Mouse (Mus musculus): Measurements from ENCODE around the gene Lrrn4. TPM values are rescaled to one million over a fixed set of nuclear protein-coding genes. Genes with fewer than 3 reads are reported as not detected.
A peak's percentile ranks its signal among the peaks of the same experiment; 100 is the strongest.

Gene Lrrn4
- polyA plus RNA-seq, 1 experiment from 2014 or later, result 0.06 TPM

GRCm38 (mm10) chr2:132901636-132902035, 20.9 kb upstream of the Lrrn4 start:
- H3K9me3 ChIP-seq, result no peaks in the 10 kb centered on the region
- H3K9ac ChIP-seq (replicated peaks), result no peak overlapping the region
- no peak overlapping the region for H3K4me3 ChIP-seq
- WGBS, result 65% methylated on average over 4 of the region's 4 CpGs
- no peak overlapping the region for H3K4me2 ChIP-seq (replicated peaks)
- no peaks in the 10 kb centered on the region for H3K4me1 ChIP-seq
- H3K27me3 ChIP-seq, result no peaks in the 10 kb centered on the region
- H3K36me3 ChIP-seq, result no peaks in the 10 kb centered on the region
- H3K27ac ChIP-seq (replicated peaks), result no peak overlapping the region
- ATAC-seq (ENCODE audit: low FRiP score, low read depth), result no peak

GRCm38 (mm10) chr2:132900596-132900995, 19.9 kb upstream of the Lrrn4 start:
- Histone ChIP-seq H3K9ac (replicated peaks) (no peak overlapping the region), H3K27me3 (no peaks in the 10 kb centered on the region), H3K27ac (replicated peaks) (no peak overlapping the region), H3K4me3 (no peak overlapping the region), H3K9me3 (no peaks in the 10 kb centered on the region), H3K4me1 (no peaks in the 10 kb centered on the region), H3K4me2 (replicated peaks) (no peak overlapping the region), H3K36me3 (no peaks in the 10 kb centered on the region)
- no peak for ATAC-seq (ENCODE audit: low FRiP score, low read depth)
- 93% methylated on average over 1 of the region's 1 CpGs for WGBS

GRCm38 (mm10) chr2:132898211-132898610, 17.5 kb upstream of the Lrrn4 start:
- Histone ChIP-seq H3K4me2 (replicated peaks) (no peak overlapping the region), H3K9ac (replicated peaks) (no peak overlapping the region), H3K36me3 (no peaks in the 10 kb centered on the region), H3K4me3 (no peak overlapping the region), H3K27me3 (no peaks in the 10 kb centered on the region), H3K27ac (replicated peaks) (no peak overlapping the region), H3K9me3 (no peaks in the 10 kb centered on the region), H3K4me1 (no peaks in the 10 kb centered on the region)
- no peak for ATAC-seq (ENCODE audit: low FRiP score, low read depth)
- WGBS, result 74% methylated on average over 1 of the region's 1 CpGs

GRCm38 (mm10) chr2:132893826-132894225, 13.1 kb upstream of the Lrrn4 start:
- 92% methylated on average over 5 of the region's 5 CpGs for WGBS
- no peak overlapping the region for H3K4me2 ChIP-seq (replicated peaks)
- no peaks in the 10 kb centered on the region for H3K4me1 ChIP-seq
- no peak overlapping the region for H3K27ac ChIP-seq (replicated peaks)
- H3K27me3 ChIP-seq, result no peaks in the 10 kb centered on the region
- no peak for ATAC-seq (ENCODE audit: low FRiP score, low read depth)
- no peak overlapping the region for H3K4me3 ChIP-seq
- H3K9me3 ChIP-seq, result no peaks in the 10 kb centered on the region
- H3K9ac ChIP-seq (replicated peaks), result no peak overlapping the region
- no peaks in the 10 kb centered on the region for H3K36me3 ChIP-seq

- 90% methylated on average over 7 of the region's 7 CpGs for WGBS
- no peak overlapping the region for H3K4me2 ChIP-seq (replicated peaks)
- no peak overlapping the region for H3K27ac ChIP-seq (replicated peaks)
- ATAC-seq (ENCODE audit: low FRiP score, low read depth), result no peak
- no peaks in the 10 kb centered on the region for H3K9me3 ChIP-seq
- H3K27me3 ChIP-seq, result peaks cover 20% of the 10 kb centered on the region
- H3K4me3 ChIP-seq, result no peak overlapping the region
- H3K9ac ChIP-seq (replicated peaks), result no peak overlapping the region
- no peaks in the 10 kb centered on the region for H3K36me3 ChIP-seq
- 0 out of 2 replicates have a peak, but pooled peaks cover 8% of the 10 kb centered on the region for H3K4me1 ChIP-seq
Observed at GRCm38 (mm10) chr2:132885312-132885711, 4.6 kb upstream of the Lrrn4 start.

GRCm38 (mm10) chr2:132884303-132884967, 3.7 kb upstream of the Lrrn4 start:
- no peak overlapping the region for H3K27ac ChIP-seq (replicated peaks)
- no peak overlapping the region for H3K9ac ChIP-seq (replicated peaks)
- WGBS, result 83% methylated on average over 8 of the region's 8 CpGs
- H3K4me2 ChIP-seq (replicated peaks), result no peak overlapping the region
- H3K4me1 ChIP-seq, result peaks cover 16% of the 10 kb centered on the region; the same call in 1 of the 2 replicates
- ATAC-seq (ENCODE audit: low FRiP score, low read depth), result no peak
- no peak overlapping the region for H3K4me3 ChIP-seq
- H3K36me3 ChIP-seq, result no peaks in the 10 kb centered on the region
- H3K27me3 ChIP-seq, result peaks cover 28% of the 10 kb centered on the region
- no peaks in the 10 kb centered on the region for H3K9me3 ChIP-seq

GRCm38 (mm10) chr2:132879261-132880044, 1.2 kb downstream of the Lrrn4 start:
- Histone ChIP-seq H3K27me3 (peaks cover 57% of the 10 kb centered on the region), H3K27ac (replicated peaks) (no peak overlapping the region), H3K9me3 (no peaks in the 10 kb centered on the region), H3K9ac (replicated peaks) (peak overlapping the region; percentile 50), H3K36me3 (no peaks in the 10 kb centered on the region), H3K4me2 (replicated peaks) (peak overlapping the region; percentile 98), H3K4me3 (peak overlapping the region; percentile 58), H3K4me1 (peaks cover 22% of the 10 kb centered on the region)
- peak; percentile 80 for ATAC-seq (ENCODE audit: low FRiP score, low read depth)
- 0% methylated on average over 58 of the region's 58 CpGs for WGBS

- no peaks in the 10 kb centered on the region for H3K36me3 ChIP-seq
- 63% methylated on average over 1 of the region's 1 CpGs for WGBS
- no peaks in the 10 kb centered on the region for H3K9me3 ChIP-seq
- no peak overlapping the region for H3K27ac ChIP-seq (replicated peaks)
- peaks cover 52% of the 10 kb centered on the region for H3K27me3 ChIP-seq
- H3K9ac ChIP-seq (replicated peaks), result no peak overlapping the region
- peaks cover 22% of the 10 kb centered on the region for H3K4me1 ChIP-seq
- no peak overlapping the region for H3K4me2 ChIP-seq (replicated peaks)
- H3K4me3 ChIP-seq, result no peak overlapping the region
- ATAC-seq (ENCODE audit: low FRiP score, low read depth), result no peak
Observed at GRCm38 (mm10) chr2:132876991-132877390, 3.7 kb downstream of the Lrrn4 start.

- H3K27me3 ChIP-seq, result peaks cover 23% of the 10 kb centered on the region
- no peak overlapping the region for H3K4me2 ChIP-seq (replicated peaks)
- H3K4me1 ChIP-seq, result no peaks in the 10 kb centered on the region
- no peak overlapping the region for H3K4me3 ChIP-seq
- no peak for ATAC-seq (ENCODE audit: low FRiP score, low read depth)
- no peaks in the 10 kb centered on the region for H3K9me3 ChIP-seq
- H3K9ac ChIP-seq (replicated peaks), result no peak overlapping the region
- H3K36me3 ChIP-seq, result no peaks in the 10 kb centered on the region
- 93% methylated on average over 10 of the region's 10 CpGs for WGBS
- no peak overlapping the region for H3K27ac ChIP-seq (replicated peaks)
Observed at GRCm38 (mm10) chr2:132873657-132874326, 6.9 kb downstream of the Lrrn4 start.

- Histone ChIP-seq H3K9me3 (no peaks in the 10 kb centered on the region), H3K27ac (replicated peaks) (no peak overlapping the region), H3K4me1 (no peaks in the 10 kb centered on the region), H3K9ac (replicated peaks) (no peak overlapping the region), H3K36me3 (peaks cover 6% of the 10 kb centered on the region; the same call in 1 of the 2 replicates), H3K27me3 (0 out of 2 replicates have a peak, but pooled peaks cover 1% of the 10 kb centered on the region), H3K4me2 (replicated peaks) (no peak overlapping the region), H3K4me3 (no peak overlapping the region)
- ATAC-seq (ENCODE audit: low FRiP score, low read depth), result no peak
- 70% methylated on average over 3 of the region's 3 CpGs for WGBS
Observed at GRCm38 (mm10) chr2:132871663-132872062, 9.0 kb downstream of the Lrrn4 start.

- Histone ChIP-seq H3K9ac (replicated peaks) (no peak overlapping the region), H3K36me3 (peaks cover 8% of the 10 kb centered on the region), H3K4me2 (replicated peaks) (no peak overlapping the region), H3K27ac (replicated peaks) (no peak overlapping the region), H3K4me3 (no peak overlapping the region), H3K4me1 (no peaks in the 10 kb centered on the region), H3K27me3 (no peaks in the 10 kb centered on the region), H3K9me3 (no peaks in the 10 kb centered on the region)
- 92% methylated on average over 4 of the region's 4 CpGs for WGBS
- ATAC-seq (ENCODE audit: low FRiP score, low read depth), result no peak
Observed at GRCm38 (mm10) chr2:132870286-132870685, 10.4 kb downstream of the Lrrn4 start.

- no peak overlapping the region for H3K27ac ChIP-seq (replicated peaks)
- H3K9ac ChIP-seq (replicated peaks), result no peak overlapping the region
- no peak for ATAC-seq (ENCODE audit: low FRiP score, low read depth)
- no peaks in the 10 kb centered on the region for H3K4me1 ChIP-seq
- no peak overlapping the region for H3K4me3 ChIP-seq
- no peak overlapping the region for H3K4me2 ChIP-seq (replicated peaks)
- 92% methylated on average over 5 of the region's 5 CpGs for WGBS
- H3K27me3 ChIP-seq, result no peaks in the 10 kb centered on the region
- H3K9me3 ChIP-seq, result no peaks in the 10 kb centered on the region
- H3K36me3 ChIP-seq, result peaks cover 11% of the 10 kb centered on the region
Observed at GRCm38 (mm10) chr2:132869682-132870081, 11.0 kb downstream of the Lrrn4 start.

Measured in midbrain, embryonic 12.5 days (tissue).